Mouse (Mus musculus) ES-Bruce4 (cell line): ENCODE measurements around the gene Lhpp. TPM values are rescaled to one million over a fixed set of nuclear protein-coding genes. Genes with fewer than 3 reads are reported as not detected.

Experiments
- H3K27ac ChIP-seq: 2 replicates; pipeline ENCODE4 v1.5.1; 2012; ENCODE audit warnings: low read length, inconsistent platforms; ENCODE audit not compliant: insufficient read depth
- H3K27me3 ChIP-seq: 2 replicates; pipeline ENCODE4 v1.6.1; 2012; ENCODE audit warnings: mild to moderate bottlenecking, low read length, inconsistent platforms; ENCODE audit not compliant: control insufficient read depth, poor library complexity, insufficient read depth, severe bottlenecking
- H3K36me3 ChIP-seq: 2 replicates; pipeline ENCODE4 v1.6.1; 2012; ENCODE audit warnings: inconsistent platforms, mild to moderate bottlenecking, low read length, moderate library complexity; ENCODE audit not compliant: control insufficient read depth, poor library complexity, insufficient read depth, severe bottlenecking
- H3K4me1 ChIP-seq: one replicate; pipeline ENCODE4 v1.8.1; 2011; ENCODE audit warnings: low read length; ENCODE audit not compliant: control insufficient read depth, insufficient read depth
- H3K4me3 ChIP-seq: 2 replicates; pipeline ENCODE4 v1.5.1; 2011; ENCODE audit warnings: low read depth, mild to moderate bottlenecking, low read length
- H3K9ac ChIP-seq: 2 replicates; pipeline ENCODE4 v1.6.1; 2012; ENCODE audit warnings: low read depth, mild to moderate bottlenecking, inconsistent platforms; ENCODE audit not compliant: poor library complexity, severe bottlenecking
- H3K9me3 ChIP-seq: replicated peaks from 2 replicates; pipeline ENCODE4 v1.6.1; 2012; ENCODE audit warnings: mild to moderate bottlenecking, low read length, inconsistent platforms; ENCODE audit not compliant: control insufficient read depth, poor library complexity, insufficient read depth, severe bottlenecking
- CTCF ChIP-seq: IDR thresholded peaks from one replicate; pipeline ENCODE4 v1.8.1; 2011; ENCODE audit warnings: low read depth, low read length
- EP300 ChIP-seq: IDR thresholded peaks from 2 replicates; pipeline ENCODE4 v1.6.1; 2011; ENCODE audit warnings: low read depth, low read length; ENCODE audit not compliant: insufficient read depth
- POLR2A ChIP-seq: IDR thresholded peaks from one replicate; pipeline ENCODE4 v1.8.1; 2011; ENCODE audit warnings: low read length; ENCODE audit not compliant: insufficient read depth
- polyA plus RNA-seq: library from polyadenylated mRNA; stranded (reverse); fragments of >200 nt; gene quantifications from 2 replicates; pipeline ENCODE4 v1.2.4, GENCODE M21; 2011; ENCODE audit warnings: low read depth; ENCODE audit not compliant: missing spikeins, insufficient read depth, insufficient read length

The Lhpp gene
- polyA plus RNA-seq, 1 experiment, result 5.6 TPM

DNA sequence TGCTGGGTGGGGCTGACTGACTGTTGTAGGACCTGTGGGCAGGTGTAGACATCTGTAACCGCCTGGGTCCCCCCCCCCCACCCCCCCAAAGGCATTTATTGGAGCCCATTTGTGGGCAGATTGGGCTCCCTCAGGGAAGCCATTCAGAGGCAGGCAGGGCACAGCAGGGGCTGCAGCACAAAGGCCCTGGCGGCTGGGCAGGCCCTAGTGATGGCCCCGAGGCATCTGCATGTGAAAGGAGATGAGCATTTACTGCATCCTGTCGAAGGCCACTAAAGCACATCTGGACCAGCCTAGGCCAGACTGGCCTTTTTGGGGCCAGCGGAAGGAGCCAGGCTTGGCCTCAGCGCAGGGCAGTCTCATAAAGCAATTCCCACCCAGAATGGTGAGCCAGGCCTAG lies 6.0 kb downstream of the Lhpp start:
- Histone ChIP-seq H3K36me3 (no peaks in the 10 kb centered on the region), H3K27ac (no peak overlapping the region), H3K9ac (no peak overlapping the region), H3K9me3 (no peaks in the 10 kb centered on the region), H3K27me3 (no peaks in the 10 kb centered on the region), H3K4me1 (peaks cover 8% of the 10 kb centered on the region), H3K4me3 (no peak overlapping the region)
- TF ChIP-seq EP300 (peak; percentile 95), CTCF (no peak), POLR2A (no peak)

DNA sequence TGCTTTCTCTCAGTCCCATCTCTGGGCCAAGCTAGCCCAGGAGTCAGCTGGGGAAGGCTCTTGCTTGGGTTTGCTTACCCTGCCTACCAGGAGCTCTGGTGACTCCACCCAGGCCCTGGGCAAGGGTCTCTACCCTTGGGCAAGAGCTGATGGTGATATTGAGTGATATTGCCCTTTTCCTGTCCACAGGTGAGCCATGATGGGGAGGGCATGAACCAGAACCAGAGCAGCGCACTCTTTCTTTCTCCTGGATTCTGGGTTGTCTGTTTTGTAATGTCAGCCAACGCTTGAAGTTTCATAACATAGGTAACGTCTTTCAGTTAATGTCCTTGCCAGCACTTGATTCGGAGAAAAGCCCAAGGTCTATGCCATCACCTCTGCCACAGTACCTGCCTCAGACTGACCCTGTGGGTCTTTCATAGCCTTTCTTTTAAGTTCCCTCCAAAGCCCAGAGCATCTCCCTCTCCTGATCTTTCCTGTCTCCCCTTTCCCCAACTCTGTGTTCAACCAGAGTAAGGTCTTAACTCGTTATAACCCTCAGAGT lies 6.7 kb downstream of the Lhpp start:
- Histone ChIP-seq H3K27me3 (no peaks in the 10 kb centered on the region), H3K9me3 (no peaks in the 10 kb centered on the region), H3K36me3 (no peaks in the 10 kb centered on the region), H3K4me1 (peaks cover 8% of the 10 kb centered on the region), H3K27ac (no peak overlapping the region), H3K9ac (no peak overlapping the region), H3K4me3 (no peak overlapping the region)
- TF ChIP-seq EP300, result no peak
- TF ChIP-seq POLR2A, result no peak
- no peak for TF ChIP-seq CTCF

DNA sequence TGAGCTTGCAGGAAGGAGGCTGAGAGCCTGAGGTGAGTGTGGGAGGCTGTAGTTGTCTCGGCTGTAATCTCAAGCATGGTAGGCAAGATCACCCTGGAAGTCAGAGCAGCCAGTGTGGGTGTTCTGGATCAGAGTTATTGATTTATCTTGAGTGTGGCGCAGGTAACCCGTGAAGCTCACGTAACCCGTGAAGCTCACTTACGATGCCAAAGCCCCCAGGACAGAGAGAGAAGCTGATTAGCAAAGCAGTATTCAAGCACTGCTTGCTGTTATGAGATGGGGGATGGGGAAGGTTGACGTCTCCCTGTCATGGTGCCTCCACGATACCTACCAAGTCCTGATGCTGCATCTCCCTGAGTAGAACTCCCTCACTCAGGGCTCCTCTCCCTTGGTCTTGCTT lies 9.1 kb downstream of the Lhpp start:
- H3K27me3 ChIP-seq, result no peaks in the 10 kb centered on the region
- H3K4me3 ChIP-seq, result no peak overlapping the region
- H3K27ac ChIP-seq, result no peak overlapping the region
- no peaks in the 10 kb centered on the region for H3K36me3 ChIP-seq
- H3K9me3 ChIP-seq, result no peaks in the 10 kb centered on the region
- peaks cover 8% of the 10 kb centered on the region for H3K4me1 ChIP-seq
- no peak overlapping the region for H3K9ac ChIP-seq
- TF ChIP-seq EP300 (no peak), CTCF (no peak), POLR2A (no peak)

DNA sequence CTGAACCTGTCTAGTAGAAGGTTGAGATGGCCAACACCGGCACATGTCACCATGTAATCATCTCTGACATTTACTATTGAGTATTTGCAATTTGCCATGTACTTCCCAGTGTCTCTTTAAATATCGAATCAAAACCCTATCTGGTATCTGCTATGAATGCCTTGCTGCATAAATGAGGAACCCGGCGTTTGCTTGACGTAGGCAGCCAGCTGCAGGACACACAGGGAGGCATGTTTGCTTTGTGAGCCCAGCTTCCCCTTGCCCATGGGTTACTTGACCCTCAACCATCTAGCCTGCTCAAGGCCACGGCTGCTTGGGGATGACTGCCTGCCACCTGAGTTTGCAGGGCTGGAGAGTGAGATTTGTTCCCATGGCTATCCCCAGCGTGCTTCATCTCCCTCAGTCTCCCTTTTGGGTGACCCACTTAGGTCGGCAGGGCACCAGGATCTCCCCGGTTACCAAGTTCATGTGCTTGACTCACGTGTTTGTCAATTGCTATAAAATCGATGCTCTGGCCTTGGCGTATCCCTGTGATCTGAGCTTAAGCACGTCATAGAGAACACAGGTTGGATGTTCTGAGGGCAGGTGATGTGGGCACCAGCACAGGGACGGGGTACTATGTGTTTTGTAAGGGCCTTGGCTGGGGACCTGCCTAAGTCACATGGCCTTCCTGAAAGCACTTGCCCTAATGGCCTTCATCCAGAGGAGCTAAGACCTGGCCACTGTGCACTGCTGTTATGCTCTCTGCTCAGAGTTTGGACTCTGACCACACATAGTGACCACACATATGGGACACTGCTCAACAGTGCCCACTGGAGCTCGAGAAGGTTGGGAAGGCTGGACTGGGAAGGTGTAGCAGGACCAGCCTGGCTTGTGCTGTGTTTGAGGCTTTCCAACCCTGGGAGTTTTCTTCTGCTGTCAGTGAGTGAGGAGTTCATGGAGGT lies 9.8 kb downstream of the Lhpp start:
- Histone ChIP-seq H3K36me3 (no peaks in the 10 kb centered on the region), H3K9ac (no peak overlapping the region), H3K4me3 (no peak overlapping the region), H3K27me3 (no peaks in the 10 kb centered on the region), H3K27ac (no peak overlapping the region), H3K9me3 (no peaks in the 10 kb centered on the region), H3K4me1 (peaks cover 8% of the 10 kb centered on the region)
- no peak for TF ChIP-seq EP300
- TF ChIP-seq CTCF, result no peak
- no peak for TF ChIP-seq POLR2A

DNA sequence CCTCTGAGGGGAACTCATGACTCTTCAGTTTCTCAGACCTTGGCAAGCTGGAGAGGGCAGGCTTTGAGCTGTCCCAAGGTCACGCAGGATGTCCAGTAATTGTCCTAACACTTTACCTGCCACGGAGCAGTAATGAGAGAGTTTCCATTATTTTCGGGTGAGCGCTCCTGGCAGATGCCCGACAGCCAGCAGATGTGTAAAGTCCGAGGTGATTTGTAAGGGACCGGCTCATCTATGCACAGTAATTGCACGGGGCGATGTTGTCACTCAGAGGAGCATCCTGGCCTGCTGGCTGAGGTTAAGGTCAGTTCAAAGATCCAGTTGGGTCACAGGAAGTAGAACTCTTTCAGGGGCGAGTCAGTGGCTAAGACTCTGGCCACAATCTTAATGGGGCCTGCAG lies 13.7 kb downstream of the Lhpp start:
- TF ChIP-seq CTCF (no peak), POLR2A (no peak), EP300 (no peak)
- Histone ChIP-seq H3K9ac (no peak overlapping the region), H3K36me3 (no peaks in the 10 kb centered on the region), H3K4me3 (no peak overlapping the region), H3K27me3 (no peaks in the 10 kb centered on the region), H3K9me3 (no peaks in the 10 kb centered on the region), H3K27ac (no peak overlapping the region), H3K4me1 (no peaks in the 10 kb centered on the region)

DNA sequence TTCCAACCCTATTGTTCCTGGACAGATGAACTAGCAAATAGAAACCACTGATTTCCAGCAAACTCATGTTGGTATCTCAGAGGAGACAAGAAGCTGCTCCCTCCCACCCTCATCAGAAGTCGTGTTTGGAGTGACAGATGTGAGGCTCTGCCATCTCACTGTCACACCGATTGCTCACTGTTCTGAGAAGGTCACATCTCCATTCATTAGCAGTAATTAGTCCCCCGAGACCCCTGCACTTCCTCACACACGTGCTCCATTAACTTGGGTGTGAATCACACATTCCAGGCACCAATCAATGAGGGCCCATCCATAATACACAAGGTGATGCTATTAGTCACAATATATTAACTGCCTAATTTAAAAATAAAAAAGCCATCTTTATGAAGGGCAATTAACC lies 15.7 kb downstream of the Lhpp start:
- no peak overlapping the region for H3K4me3 ChIP-seq
- H3K36me3 ChIP-seq, result no peaks in the 10 kb centered on the region
- H3K9me3 ChIP-seq, result no peaks in the 10 kb centered on the region
- H3K4me1 ChIP-seq, result no peaks in the 10 kb centered on the region
- no peak overlapping the region for H3K27ac ChIP-seq
- H3K9ac ChIP-seq, result no peak overlapping the region
- H3K27me3 ChIP-seq, result no peaks in the 10 kb centered on the region
- TF ChIP-seq CTCF (no peak), EP300 (no peak), POLR2A (no peak)
